Mouse (Mus musculus) spleen, adult 2 months (tissue): ENCODE results near the gene Raver2.

Source experiments
- CTCF ChIP-seq: fragments of 200-500 bp; IDR thresholded peaks from 2 replicates; pipeline ENCODE4 v1.5.1; 2011; ENCODE audit warnings: mild to moderate bottlenecking, inconsistent platforms; ENCODE audit not compliant: insufficient read depth, insufficient read length, insufficient replicate concordance; ENCODE audit errors: extremely low read depth
- POLR2A ChIP-seq: fragments of 200-500 bp; IDR thresholded peaks from 2 replicates; pipeline ENCODE4 v1.6.1; 2011; ENCODE audit warnings: low read depth, low read length, inconsistent platforms

DNA sequence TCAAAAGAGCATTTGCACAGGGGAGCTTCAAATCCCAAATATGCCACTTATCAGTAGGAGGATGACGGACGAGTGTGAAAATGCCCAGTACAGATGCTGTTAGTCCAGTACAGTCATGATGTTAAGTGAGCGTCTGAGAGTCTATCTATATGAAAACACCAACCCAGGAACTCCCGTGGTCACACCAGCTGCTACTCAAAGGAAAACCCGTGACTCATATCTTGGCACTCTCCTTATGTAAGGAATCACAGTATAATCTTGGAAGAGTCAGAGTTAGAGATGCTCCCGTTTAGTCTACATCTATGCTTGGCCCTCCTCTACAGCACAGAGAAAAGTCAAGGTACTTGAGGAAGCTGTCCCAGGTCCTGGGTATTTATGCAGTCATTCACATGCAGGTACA is 89.5 kb downstream of the Raver2 start:
- TF ChIP-seq POLR2A = no peak
- TF ChIP-seq CTCF = no peak
